Mouse (Mus musculus) thymus, postnatal 36 days (tissue): Measurements from ENCODE around the gene Rcc1l.

Source experiments
- DNase-seq, 2 experiments: peaks; one replicate each; pipeline ENCODE4 v3.0.0; 2022; ENCODE audit warnings: mixed read lengths in 2 of 2

The Rcc1l gene

DNA sequence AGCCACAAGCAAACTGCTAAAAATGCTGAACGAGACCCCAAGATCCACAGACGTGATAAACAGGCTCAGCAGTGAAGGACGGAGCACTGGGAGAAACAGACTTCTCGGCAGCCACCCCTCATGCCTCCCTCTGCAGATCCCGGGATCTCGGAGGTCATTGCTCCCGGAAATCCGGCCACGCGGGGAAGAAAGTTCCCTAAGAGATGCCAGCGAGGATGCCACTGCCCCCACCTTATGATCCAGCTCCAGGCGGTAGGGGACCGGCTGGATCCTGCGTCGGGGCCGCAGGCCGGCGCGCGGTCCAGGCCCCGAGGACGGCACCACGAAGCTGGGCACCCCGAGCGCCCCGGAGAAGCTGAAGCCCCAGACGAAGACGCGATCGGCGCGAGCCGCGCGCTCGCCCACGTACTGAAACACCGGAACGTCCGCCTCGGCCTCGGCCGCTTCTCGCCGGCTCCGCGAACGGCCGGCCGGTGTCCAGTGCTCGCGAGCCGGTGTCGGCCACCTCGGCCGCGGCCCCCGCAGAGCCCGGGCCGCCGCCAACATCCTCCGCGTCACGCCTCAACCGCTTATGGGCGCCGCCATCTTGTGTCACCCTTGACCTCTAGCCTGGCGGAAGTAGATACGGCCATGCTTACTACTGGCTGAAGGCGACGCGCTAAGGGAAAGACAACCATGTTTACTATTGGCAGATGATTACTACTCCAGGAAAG lies at the start of gene Rcc1l:
Gene Rcc1l (minus strand): TSS at position 606 of the 713 bp plus-strand sequence.
- peak; percentile 77 to 81 for DNase-seq

DNA sequence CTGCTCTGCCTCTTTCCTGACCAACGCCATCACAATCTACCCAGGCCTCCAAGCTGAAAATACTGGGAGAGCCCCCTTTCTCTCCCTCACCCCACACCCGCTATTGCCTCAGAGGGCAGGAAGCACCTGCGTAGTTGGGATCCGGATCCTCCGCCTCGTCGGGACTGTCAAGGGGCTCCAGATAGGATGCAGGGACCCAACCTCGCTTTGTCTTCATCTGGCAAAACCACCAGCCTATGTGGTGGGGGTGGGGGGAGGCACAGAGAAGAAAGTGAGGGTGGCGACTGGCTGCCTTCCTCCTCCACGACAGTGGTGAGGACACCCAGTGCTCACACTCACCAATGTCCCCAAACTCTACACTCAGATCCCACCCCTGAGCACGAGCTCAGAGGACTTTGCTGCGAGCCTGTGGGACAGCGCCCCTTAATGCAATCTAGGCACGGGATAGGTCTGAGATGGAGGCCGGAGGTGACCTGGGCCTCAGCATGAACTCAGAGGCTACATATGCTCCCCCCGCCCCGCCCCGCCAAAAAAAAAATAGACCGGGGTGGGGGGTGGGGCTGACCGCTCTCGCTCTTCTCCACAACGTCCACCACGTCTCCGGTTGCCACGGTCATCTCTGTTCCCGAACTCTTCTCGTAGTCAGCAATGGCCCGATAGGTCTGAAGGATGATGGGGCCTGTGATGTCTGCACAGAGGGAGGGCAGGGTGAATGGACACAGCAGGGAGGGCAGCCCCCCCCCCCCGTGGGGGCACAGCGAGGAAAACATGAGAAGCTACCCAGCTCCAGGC lies 48.7 kb upstream of the Rcc1l start:
- peak in 1 of 2 experiments; percentile 52 for DNase-seq

GRCm38 (mm10) chr5:134221708-134222150 lies 45.2 kb upstream of the Rcc1l start:
- DNase-seq = no peak

GRCm38 (mm10) chr5:134221278-134221677 lies 44.7 kb upstream of the Rcc1l start:
- DNase-seq = no peak

DNA sequence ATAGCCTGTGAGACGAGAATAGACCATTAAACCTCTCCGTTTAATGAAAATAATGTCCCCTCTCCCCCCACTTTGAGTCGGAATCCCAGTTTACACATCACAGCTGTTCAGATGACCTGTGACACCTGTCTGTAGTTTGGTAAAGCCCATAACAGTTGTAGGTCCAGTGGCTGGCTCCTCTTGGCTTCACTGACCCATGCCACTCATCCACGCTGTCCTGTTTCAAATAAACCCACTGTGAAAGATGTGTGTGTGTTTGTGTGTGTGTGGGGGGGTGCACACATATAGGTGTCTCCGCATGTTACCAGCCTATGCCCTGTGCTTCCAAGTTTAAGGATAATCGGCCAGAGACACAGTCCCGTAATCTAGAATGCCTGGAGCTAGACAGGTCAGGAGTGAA lies 41.3 kb upstream of the Rcc1l start:
- no peak for DNase-seq

GRCm38 (mm10) chr5:134214021-134214806 lies 37.6 kb upstream of the Rcc1l start:
- DNase-seq = no peak

- DNase-seq = no peak
Observed at GRCm38 (mm10) chr5:134209931-134210554, 33.5 kb upstream of the Rcc1l start.

DNA sequence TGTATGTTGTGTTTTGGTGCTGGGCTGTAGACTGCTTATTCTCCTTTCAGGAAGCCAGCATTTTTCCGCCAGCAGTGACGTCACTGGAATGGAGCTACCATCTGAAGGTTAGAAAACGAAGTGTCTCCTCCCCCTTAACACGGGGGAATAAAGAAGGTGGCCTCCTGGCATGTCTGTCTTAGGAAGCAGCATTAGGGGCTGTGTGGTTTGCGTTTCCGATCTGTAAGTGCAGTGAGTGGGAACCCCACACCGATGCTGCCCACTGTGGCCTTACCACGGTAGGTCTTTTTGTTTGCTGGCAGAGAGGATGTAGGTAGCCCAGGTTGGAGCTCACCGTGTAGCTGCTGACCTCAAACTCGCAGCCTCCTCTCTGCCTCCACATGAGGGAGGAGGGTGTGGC lies 30.1 kb upstream of the Rcc1l start:
- no peak for DNase-seq

DNA sequence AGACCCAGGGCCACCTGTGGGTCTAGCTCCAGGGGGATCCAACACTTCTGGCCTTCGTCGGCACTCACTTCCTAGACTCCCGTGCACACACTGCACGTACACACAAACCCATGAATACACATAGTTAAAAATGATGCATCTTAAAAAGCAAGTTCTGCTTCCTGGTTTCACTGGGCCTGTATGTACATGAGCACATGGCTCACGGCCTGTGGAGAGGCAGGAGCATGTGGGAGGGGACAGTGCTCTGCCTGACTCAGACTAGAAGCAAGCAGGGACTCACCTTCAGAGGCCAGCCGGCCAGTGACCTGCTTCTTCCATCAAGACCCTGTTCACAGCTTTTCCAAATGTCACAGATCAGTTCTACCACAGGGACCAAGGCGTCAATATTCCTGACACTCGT lies 17.1 kb upstream of the Rcc1l start:
- no peak for DNase-seq

DNA sequence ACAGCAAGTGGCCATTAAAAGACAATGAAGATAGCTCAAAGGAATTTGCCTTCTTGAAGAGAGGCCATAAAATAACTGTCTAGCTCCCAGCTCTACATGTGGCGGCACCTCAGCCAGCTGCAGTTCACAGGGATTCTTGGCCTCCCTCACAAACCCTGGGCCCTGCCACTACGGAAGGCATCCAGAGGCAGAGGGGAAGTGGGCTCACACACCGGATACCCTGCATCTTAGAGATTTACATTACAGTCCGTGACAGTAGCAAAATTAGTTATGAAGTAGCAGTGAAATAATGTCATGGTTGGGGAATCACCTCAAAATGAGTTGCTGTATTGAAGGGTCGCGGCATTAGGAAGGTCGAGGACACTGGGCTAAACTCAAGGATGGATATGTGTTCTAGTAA lies 12.0 kb upstream of the Rcc1l start:
- DNase-seq = peak; percentile 20 to 49

DNA sequence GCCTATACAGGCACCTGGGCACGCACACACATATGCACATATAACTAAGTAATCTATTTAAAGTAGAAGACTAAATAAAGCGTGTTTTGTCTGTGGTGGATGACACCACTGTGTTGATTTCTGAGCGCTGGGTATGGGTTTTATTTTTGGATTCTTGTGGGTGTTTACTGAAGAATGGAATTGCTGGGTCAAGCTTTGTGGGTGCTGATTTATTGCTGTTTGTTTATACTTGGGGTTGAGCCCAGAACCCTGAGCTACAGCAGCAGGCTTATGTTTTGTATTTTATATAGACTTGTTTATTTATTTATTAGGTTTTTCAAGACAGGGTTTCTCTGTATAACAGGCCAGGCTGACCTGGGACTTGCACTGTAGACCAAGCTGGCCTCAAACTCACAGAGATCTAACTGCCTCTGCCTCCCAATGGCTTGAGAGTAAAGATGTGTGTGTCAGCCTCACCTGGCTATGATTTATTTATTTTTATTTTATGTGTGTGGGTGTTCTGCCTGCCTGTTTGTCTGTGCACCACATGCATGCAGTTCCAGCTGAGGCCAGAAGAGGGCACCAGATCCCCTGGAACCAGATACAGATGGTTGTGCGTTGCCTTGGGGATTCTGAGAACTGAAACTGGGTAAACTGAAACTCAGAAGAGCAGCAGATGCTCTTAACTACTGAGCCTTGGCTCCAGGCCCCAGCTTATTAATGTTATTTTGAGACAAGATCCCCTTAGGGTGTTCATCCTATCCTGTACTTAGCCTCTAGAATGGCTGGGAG lies 10.6 kb upstream of the Rcc1l start:
- DNase-seq = peak; percentile 69 to 73

DNA sequence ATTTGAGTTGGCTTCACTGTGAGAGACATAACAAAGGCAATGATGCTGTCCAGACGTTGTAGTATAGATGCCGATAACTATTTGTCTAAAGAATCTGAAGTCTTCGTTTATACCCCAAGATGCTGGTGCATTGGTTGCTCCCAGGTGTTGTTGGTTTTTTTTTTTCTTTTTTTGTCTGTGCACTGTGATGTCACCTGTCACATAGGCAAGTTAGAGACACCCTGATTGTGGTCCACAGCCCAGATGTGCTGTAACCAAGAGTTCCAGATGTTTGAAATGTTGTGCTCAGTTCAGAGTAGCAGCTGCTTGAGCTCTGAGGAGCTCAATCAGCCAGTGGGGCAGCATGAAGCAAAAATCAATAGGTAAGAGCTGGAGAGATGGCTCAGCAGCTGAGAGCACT lies 9.5 kb upstream of the Rcc1l start:
- no peak for DNase-seq

DNA sequence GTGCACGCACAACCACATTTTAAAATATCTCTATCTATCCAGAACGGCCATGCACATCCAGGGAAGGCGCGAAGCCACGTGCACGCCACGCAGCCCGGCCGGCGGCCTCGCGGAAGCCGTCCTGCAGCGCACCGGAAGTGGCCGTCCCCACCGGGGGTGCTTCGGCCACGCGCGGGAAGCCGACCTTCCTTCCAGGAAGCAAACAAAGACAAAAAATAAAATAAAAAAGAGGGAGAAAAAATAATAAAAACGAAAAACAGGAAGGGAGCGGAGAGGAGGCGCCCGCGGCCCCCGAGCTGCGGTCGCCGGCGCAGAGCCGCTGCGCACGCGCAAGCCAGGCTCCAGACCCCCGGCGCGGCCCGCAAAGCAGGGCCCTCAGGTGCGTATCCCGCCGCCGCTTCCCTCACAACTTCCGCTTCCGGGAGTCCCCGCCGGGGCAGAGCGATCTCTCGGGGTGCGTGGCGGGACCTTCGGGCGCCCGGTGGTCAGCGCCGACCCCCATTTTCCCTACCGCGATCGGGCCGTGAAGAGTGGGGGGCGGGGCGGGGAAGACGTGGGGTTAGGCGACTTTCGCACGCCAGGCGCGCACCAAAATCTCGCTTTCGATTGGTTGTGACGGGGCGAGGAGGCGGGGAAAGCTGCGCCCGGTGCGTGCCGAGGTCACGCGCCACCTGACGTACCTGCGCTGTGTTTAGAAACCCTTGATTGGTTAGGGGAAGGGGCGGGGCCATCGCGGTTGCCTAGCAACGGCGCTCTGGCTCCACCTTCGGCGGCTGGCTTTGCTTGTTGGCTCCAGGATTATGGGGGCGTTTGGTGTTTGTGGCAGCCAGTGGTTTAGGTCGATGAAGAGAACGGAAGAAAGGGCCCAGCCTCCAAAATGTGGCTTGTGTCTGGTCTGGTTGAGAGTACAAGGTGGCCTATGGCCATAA lies 7.6 kb upstream of the Rcc1l start, which contains the start of gene Gtf2ird2:
Gene Gtf2ird2 (plus strand): TSS at position 140 of the 929 bp plus-strand sequence.
- DNase-seq = peak; percentile 99 to 100

GRCm38 (mm10) chr5:134183162-134183561 lies 6.6 kb upstream of the Rcc1l start:
- no peak for DNase-seq

GRCm38 (mm10) chr5:134182735-134183134 lies 6.2 kb upstream of the Rcc1l start:
- DNase-seq = no peak

- DNase-seq = no peak
Observed at GRCm38 (mm10) chr5:134182172-134182571, 5.6 kb upstream of the Rcc1l start.

DNA sequence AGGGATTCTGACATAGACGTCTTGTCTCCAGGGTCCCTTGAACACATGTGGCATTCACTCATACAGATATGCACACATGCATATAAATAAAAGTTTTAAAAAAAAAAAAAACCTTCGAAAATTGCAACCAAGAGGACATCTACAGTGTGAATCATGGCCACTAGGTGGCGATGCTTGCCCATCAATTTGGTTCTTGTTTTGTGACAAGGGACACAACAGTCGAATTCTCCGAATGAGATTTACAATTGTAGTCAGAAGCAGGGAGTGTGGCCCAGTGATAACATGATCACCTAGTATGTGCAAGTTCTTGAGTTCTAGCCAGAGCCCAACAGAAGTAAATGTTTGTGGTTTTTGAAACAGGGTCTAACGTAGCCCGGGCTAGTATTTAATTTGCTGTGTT lies 3.3 kb upstream of the Rcc1l start:
- DNase-seq = peak; percentile 80 to 82

DNA sequence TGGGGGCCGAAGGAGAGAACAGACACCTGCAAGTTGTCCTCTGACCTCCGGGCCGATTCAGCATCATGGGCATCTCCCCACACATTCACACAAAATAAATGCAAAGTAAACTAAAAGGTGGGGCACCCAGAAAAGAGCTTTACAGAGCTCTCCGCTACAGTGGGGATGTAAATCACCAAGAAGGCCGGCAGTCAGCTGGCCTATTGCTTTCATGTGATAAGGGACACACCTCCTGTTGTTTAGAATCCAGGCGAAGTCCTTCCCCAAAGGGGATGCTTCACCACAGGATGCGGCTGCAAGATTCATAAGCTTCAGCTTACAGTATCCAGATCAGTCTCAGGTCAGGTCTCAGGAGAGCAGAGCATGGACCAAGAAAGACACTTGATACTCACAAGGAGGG lies 2.0 kb upstream of the Rcc1l start:
- no peak for DNase-seq

DNA sequence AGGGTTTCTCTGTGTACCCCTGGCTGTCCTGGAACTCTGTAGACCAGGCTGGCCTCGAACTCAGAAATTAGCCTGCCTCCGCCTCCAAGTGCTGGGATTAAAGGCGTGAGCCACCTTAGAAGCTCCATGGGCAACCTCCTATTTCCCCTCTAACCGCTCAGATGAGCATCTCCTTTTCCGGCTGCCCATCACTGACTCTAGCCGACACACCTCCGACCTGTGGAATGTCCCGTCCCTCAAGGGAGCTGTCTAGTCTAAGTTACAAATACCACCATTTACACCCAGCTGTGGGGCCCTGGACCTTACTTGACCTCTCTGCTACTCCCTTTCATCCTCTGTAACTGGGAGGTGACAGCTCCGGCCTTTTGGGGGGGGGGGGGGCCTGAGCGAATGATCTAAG lies 878 bp downstream of the Rcc1l start:
- no peak for DNase-seq

GRCm38 (mm10) chr5:134173206-134173605 lies 3.4 kb downstream of the Rcc1l start:
- peak; percentile 39 to 40 for DNase-seq

DNA sequence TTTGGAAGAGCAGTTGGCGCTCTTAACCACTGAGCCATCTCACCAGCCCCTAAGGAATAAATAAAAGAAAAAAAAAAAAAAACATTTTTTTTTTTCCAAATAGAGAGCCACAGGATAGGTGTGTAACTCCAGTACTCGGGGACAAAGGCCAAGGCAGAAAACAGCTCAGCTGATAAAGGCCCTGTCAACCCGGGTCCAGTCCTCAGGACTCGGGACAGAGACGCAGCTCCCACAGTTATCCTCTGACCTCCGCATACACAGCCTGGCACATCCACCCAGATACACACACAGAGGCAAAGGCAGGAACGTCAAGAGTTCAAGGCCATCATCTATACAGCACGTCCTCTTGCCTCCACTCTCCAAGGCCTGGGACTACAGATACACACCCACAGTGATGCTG lies 6.4 kb downstream of the Rcc1l start:
- DNase-seq = no peak
